Mouse (Mus musculus): ENCODE data around the gene Prmt6. TPM values are rescaled to one million over a fixed set of nuclear protein-coding genes. Genes with fewer than 3 reads are reported as not detected.

Gene Prmt6
- polyA plus RNA-seq, 1 experiment from 2014 or later: 12.7 TPM

Other genes with a start within 250 kb of the Prmt6 start
- gene Ntng1, start 107.0 kb downstream of the Prmt6 start, polyA plus RNA-seq (2015; fragmentation: Nextera tagmentation; extraction: Ambion mirVana): 2.3 and 3.0 TPM in 2 replicates

Data from intestine, embryonic 16.5 days (tissue).